Mouse (Mus musculus) intestine, embryonic 14.5 days (tissue): Measurements from ENCODE around the gene Cd4. TPM values are rescaled to one million over a fixed set of nuclear protein-coding genes. Genes with fewer than 3 reads are reported as not detected.

Experiments
- ATAC-seq: fragments of 200-750 bp; cut with Nextera tagmentation; replicated peaks from 2 replicates; pipeline ENCODE4 v1.8.0; 2017; ENCODE audit warnings: low read depth, moderate number of reproducible peaks, moderate TSS enrichment, moderate library complexity; ENCODE audit not compliant: low FRiP score, low TSS enrichment
- DNase-seq: peaks from one replicate; pipeline ENCODE4 v3.0.0-alpha.2; 2018; ENCODE audit warnings: low spot score
- H3K27ac ChIP-seq: fragments of 300-500 bp; sonication (generic); 2 replicates; pipeline ENCODE4 v1.5.1; 2014; ENCODE audit warnings: low read depth, mild to moderate bottlenecking, control low read depth
- H3K27me3 ChIP-seq: fragments of 300-500 bp; sonication (generic); replicated peaks from 2 replicates; pipeline ENCODE4 v1.6.1; 2014; ENCODE audit warnings: low read length, control low read depth; ENCODE audit not compliant: control insufficient read depth, insufficient read depth
- H3K36me3 ChIP-seq: fragments of 300-500 bp; sonication (generic); 2 replicates; pipeline ENCODE4 v1.6.1; 2014; ENCODE audit warnings: low read length, control low read depth; ENCODE audit not compliant: control insufficient read depth, insufficient read depth
- H3K4me1 ChIP-seq: fragments of 300-500 bp; sonication (generic); replicated peaks from 2 replicates; pipeline ENCODE4 v1.6.1; 2014; ENCODE audit warnings: low read length, control low read depth, mixed read lengths; ENCODE audit not compliant: control insufficient read depth, insufficient read depth
- H3K4me2 ChIP-seq: fragments of 300-500 bp; sonication (generic); 2 replicates; pipeline ENCODE4 v1.6.1; 2014; ENCODE audit warnings: low read length
- H3K4me3 ChIP-seq: fragments of 300-500 bp; sonication (generic); 2 replicates; pipeline ENCODE4 v1.5.1; 2014; ENCODE audit warnings: low read depth, low read length, control low read depth, mixed read lengths
- H3K9ac ChIP-seq: fragments of 300-500 bp; sonication (generic); 2 replicates; pipeline ENCODE4 v1.6.1; 2014; ENCODE audit warnings: mild to moderate bottlenecking, low read length
- H3K9me3 ChIP-seq: fragments of 300-500 bp; sonication (generic); 2 replicates; pipeline ENCODE4 v1.6.1; 2016; ENCODE audit warnings: low read length, control low read depth; ENCODE audit not compliant: control insufficient read depth
- WGBS: fragments of 180-500 bp; shearing (Covaris S2); extraction: QIAGEN DNeasy Blood & Tissue Kit; methylation state at CpG from one replicate; pipeline ENCODE4 v1.1.7; 2014; 5-methylcytosine and 5-hydroxymethylcytosine counted together
- polyA plus RNA-seq: library from polyadenylated mRNA; unstranded; fragments of >200 nt; fragmentation: Nextera tagmentation; extraction: Ambion mirVana; gene quantifications from 2 replicates; pipeline ENCODE4 v1.2.1, GENCODE M21; 2014

The Cd4 gene
- polyA plus RNA-seq, result 0.28 and 0.37 TPM in 2 replicates

GRCm38 (mm10) chr6:124887986-124888385 is at the start of gene Cd4:
TSS of gene Cd4 (minus strand) at chr6:124888221.
- WGBS, result 68% methylated on average over 9 of the region's 9 CpGs
- DNase-seq (no peak), ATAC-seq (no peak)
- no peaks in the 10 kb centered on the region for H3K9me3 ChIP-seq
- H3K9ac ChIP-seq, result no peak within 1 kb of the TSS
- H3K36me3 ChIP-seq, result no peaks in the 10 kb centered on the region
- H3K4me3 ChIP-seq, result no peak within 1 kb of the TSS
- no peak within 1 kb of the TSS for H3K4me2 ChIP-seq
- H3K27ac ChIP-seq, result no peak within 1 kb of the TSS
- no peaks in the 10 kb centered on the region for H3K4me1 ChIP-seq
- no peaks in the 10 kb centered on the region for H3K27me3 ChIP-seq

GRCm38 (mm10) chr6:124937493-124937892 is 49.5 kb upstream of the Cd4 start:
- Histone ChIP-seq H3K4me1 (peaks cover 5% of the 10 kb centered on the region), H3K9ac (no peak overlapping the region), H3K36me3 (peaks cover 55% of the 10 kb centered on the region), H3K9me3 (no peaks in the 10 kb centered on the region), H3K27me3 (no peaks in the 10 kb centered on the region), H3K27ac (no peak overlapping the region), H3K4me3 (no peak overlapping the region), H3K4me2 (no peak overlapping the region)
- DNase-seq (no peak), ATAC-seq (no peak)
- 77% methylated on average over 2 of the region's 2 CpGs for WGBS

GRCm38 (mm10) chr6:124936681-124937080 is 48.7 kb upstream of the Cd4 start:
- ATAC-seq (no peak), DNase-seq (no peak)
- Histone ChIP-seq H3K27ac (no peak overlapping the region), H3K9me3 (no peaks in the 10 kb centered on the region), H3K9ac (no peak overlapping the region), H3K4me2 (no peak overlapping the region), H3K36me3 (peaks cover 55% of the 10 kb centered on the region), H3K4me1 (peaks cover 10% of the 10 kb centered on the region), H3K4me3 (no peak overlapping the region), H3K27me3 (no peaks in the 10 kb centered on the region)
- 70% methylated on average over 1 of the region's 1 CpGs for WGBS

DNA sequence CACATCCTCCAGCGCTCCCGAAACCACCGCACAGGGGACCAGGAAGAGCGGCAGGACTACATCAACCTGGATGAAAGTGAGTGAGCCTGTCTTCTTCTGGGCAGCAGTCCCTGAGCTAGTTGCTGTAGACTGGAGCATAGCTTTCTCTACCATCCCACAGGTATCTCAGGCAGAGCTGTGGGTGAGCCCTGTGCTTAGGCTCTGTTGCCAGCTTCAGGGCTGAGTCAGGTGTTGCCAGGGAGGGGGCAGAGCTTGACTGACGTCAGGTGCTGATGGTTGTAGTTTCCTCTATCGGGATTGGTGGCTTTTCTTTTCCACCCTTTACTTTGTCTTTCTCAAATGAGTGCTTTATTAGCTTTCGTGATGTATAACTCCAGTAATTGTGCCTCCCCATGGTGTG is 46.6 kb upstream of the Cd4 start:
- H3K27me3 ChIP-seq, result no peaks in the 10 kb centered on the region
- 96% methylated on average over 7 of the region's 7 CpGs for WGBS
- DNase-seq (no peak), ATAC-seq (no peak)
- H3K4me1 ChIP-seq, result peaks cover 18% of the 10 kb centered on the region
- H3K27ac ChIP-seq, result no peak overlapping the region
- no peak overlapping the region for H3K9ac ChIP-seq
- no peak overlapping the region for H3K4me3 ChIP-seq
- no peaks in the 10 kb centered on the region for H3K9me3 ChIP-seq
- H3K36me3 ChIP-seq, result peaks cover 55% of the 10 kb centered on the region
- H3K4me2 ChIP-seq, result no peak overlapping the region

DNA sequence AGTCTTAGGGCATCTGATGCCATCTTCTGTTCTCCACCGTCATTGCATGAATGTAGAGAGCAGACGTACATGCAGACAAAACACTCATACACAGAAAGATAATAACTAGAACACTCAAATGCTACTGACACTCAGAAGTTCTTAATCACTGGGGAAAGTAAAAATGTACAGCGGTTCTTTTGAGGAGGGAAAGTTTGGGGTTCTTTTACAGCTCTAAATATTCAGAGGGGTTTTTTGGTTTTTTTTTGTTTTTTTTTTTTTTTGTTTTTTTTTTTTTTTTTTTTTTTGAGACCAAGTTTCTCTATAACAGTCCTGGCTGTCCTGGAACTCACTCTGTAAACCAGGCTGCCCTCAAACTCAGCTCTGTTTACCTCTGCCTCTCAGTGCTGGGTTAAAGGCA is 45.1 kb upstream of the Cd4 start:
- H3K9ac ChIP-seq, result no peak overlapping the region
- peaks cover 18% of the 10 kb centered on the region for H3K4me1 ChIP-seq
- no peak overlapping the region for H3K27ac ChIP-seq
- H3K9me3 ChIP-seq, result no peaks in the 10 kb centered on the region
- H3K4me3 ChIP-seq, result no peak overlapping the region
- H3K4me2 ChIP-seq, result no peak overlapping the region
- DNase-seq (no peak), ATAC-seq (no peak)
- H3K36me3 ChIP-seq, result peaks cover 43% of the 10 kb centered on the region
- 90% methylated on average over 3 of the region's 3 CpGs for WGBS
- H3K27me3 ChIP-seq, result no peaks in the 10 kb centered on the region

GRCm38 (mm10) chr6:124932314-124932695 is 44.3 kb upstream of the Cd4 start:
- no peak for DNase-seq

DNA sequence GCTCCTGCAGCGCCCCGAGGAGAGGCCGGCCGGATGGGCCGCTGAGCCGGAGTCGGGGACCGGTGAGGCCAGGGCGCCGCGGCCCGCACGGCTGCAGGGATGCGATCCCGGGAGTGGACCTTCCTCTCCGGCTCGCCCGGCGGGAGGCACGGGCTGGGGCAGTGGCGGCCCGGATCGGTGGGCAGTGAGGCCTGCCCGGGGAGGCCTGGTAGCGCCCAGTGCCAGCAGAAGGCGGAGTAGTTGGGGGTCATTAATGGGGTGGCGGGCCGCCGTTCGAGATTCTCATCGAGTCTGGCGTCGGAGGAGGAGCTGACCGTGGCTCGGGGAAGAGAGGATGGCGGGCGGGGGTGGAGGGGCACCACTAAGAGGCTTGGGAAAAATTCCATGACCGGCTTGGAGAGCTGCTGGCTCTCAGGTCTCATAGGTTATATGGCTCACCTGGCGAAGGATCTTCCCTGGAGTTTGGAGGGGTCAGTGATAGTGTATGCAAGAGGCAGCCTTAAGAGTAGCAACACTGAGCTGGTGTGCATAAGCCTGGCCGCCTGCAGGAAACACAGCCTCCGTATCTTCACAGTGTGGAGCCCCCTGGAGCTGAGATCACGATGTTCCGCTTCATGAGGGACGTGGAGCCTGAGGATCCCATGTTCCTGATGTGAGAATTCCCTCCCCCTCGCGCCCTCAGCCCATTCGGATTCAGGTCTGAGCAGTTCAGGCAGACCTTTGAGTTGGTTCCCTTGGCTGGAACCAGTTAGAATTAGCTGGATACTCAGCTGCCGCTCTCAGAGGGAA is 43.7 kb upstream of the Cd4 start:
- peak overlapping the region; percentile 94 for H3K9ac ChIP-seq
- peaks cover 18% of the 10 kb centered on the region for H3K4me1 ChIP-seq
- H3K36me3 ChIP-seq, result peaks cover 32% of the 10 kb centered on the region
- no peaks in the 10 kb centered on the region for H3K27me3 ChIP-seq
- peak overlapping the region; percentile 97 for H3K27ac ChIP-seq
- ATAC-seq (peak; percentile 32), DNase-seq (no peak)
- WGBS, result 1% methylated on average over 48 of the region's 48 CpGs
- no peaks in the 10 kb centered on the region for H3K9me3 ChIP-seq
- peak overlapping the region; percentile 86 for H3K4me3 ChIP-seq
- peak overlapping the region; percentile 90 for H3K4me2 ChIP-seq

More at GRCm38 (mm10) chr6:124932314-124932695, 44.3 kb upstream of the Cd4 start:
- ATAC-seq, result no peak
- Histone ChIP-seq H3K4me1 (peaks cover 18% of the 10 kb centered on the region), H3K4me2 (peak overlapping the region; percentile 90), H3K9me3 (no peaks in the 10 kb centered on the region), H3K27ac (peak overlapping the region; percentile 97; the same call in 1 of the 2 replicates), H3K36me3 (peaks cover 37% of the 10 kb centered on the region), H3K4me3 (peak overlapping the region; percentile 86), H3K9ac (peak overlapping the region; percentile 94), H3K27me3 (no peaks in the 10 kb centered on the region)
- WGBS, result 48% methylated on average over 12 of the region's 12 CpGs

DNA sequence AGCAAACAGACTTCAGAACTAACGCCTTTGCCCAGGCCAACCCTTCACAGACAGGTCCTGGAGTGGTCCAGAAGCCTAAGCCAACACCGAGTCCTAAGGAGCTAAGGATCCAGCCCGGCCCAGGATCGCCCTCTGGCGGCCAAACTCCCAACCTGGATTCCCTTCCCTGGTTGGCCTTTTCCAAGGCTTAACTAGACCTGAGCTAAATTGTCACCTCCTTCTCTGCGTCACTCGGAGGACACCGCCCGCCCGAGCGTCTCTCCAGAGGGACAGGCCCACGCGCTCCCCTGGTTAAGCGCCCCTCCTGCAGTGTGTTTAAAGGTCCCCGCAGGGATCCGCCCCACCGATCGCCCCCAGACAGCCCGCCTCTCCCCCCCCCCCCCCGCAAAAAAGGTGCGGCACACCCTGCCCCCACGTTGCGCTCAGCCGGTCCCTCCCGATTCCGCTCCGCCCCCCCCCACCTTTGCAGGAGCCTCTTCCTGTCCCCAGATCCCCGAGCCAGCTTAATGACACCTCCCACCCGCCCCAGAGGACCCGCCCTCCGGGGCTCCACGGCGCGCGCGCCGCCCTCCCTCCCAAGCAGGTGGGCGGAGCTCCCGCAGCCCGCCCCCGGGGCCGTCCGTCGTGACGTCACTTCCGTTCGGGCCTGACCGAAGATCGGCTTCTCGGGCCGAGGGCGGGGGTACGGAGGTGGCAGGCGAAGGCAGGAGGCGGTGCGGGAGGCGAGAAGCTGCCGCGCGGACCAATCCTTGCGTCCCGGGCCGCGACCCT is 42.9 kb upstream of the Cd4 start, which contains the start of gene Mlf2:
TSS of gene Mlf2 (plus strand) at position 633 of the 771 bp plus-strand sequence.
- Histone ChIP-seq H3K36me3 (peaks cover 24% of the 10 kb centered on the region), H3K27ac (peak within 1 kb of the TSS; percentile 97), H3K4me1 (peaks cover 22% of the 10 kb centered on the region), H3K4me2 (peak within 1 kb of the TSS; percentile 90), H3K4me3 (peak within 1 kb of the TSS; percentile 86), H3K9me3 (no peaks in the 10 kb centered on the region), H3K9ac (peak within 1 kb of the TSS; percentile 94), H3K27me3 (no peaks in the 10 kb centered on the region)
- WGBS, result under 1% methylated on average over 63 of the region's 64 CpGs
- DNase-seq (peak; percentile 99), ATAC-seq (peak; percentile 95)
